Mouse (Mus musculus) gonadal fat pad, adult 2 months (tissue): Measurements from ENCODE around the gene Enpp4. TPM values are rescaled to one million over a fixed set of nuclear protein-coding genes. Genes with fewer than 3 reads are reported as not detected.

Source experiments
- DNase-seq: peaks from one replicate; pipeline ENCODE4 v3.0.0-alpha.2; 2012; ENCODE audit warnings: low read depth
- polyA plus RNA-seq: library from polyadenylated mRNA; depleted of rRNA; stranded (reverse); fragments of >200 nt; gene quantifications from 2 replicates; pipeline ENCODE4 v1.2.3, GENCODE M21; 2012; rRNA removed

Enpp4 gene
- polyA plus RNA-seq, 1 experiment = 14.7 TPM

GRCm38 (mm10) chr17:44091512-44091911 lies 14.1 kb downstream of the Enpp4 start:
- no peak for DNase-seq

GRCm38 (mm10) chr17:44090916-44091315 lies 14.7 kb downstream of the Enpp4 start:
- DNase-seq = no peak

- DNase-seq = no peak
These were observed 17.4 kb downstream of the Enpp4 start for GRCm38 (mm10) chr17:44088226-44088625.

- DNase-seq = no peak
These were observed 22.5 kb downstream of the Enpp4 start for GRCm38 (mm10) chr17:44083156-44083555.

GRCm38 (mm10) chr17:44078631-44079350 lies 26.8 kb downstream of the Enpp4 start, which contains the start of gene Enpp5:
TSS of gene Enpp5 (plus strand) at chr17:44078813.
- no peak for DNase-seq

- no peak for DNase-seq
These were observed 27.8 kb downstream of the Enpp4 start for GRCm38 (mm10) chr17:44077843-44078160.

GRCm38 (mm10) chr17:44077146-44077842 lies 28.3 kb downstream of the Enpp4 start:
- no peak for DNase-seq

GRCm38 (mm10) chr17:44076051-44076680 lies 29.4 kb downstream of the Enpp4 start:
- DNase-seq = no peak

GRCm38 (mm10) chr17:44075601-44076000 lies 30.0 kb downstream of the Enpp4 start:
- DNase-seq = no peak

- no peak for DNase-seq
These were observed 33.9 kb downstream of the Enpp4 start for GRCm38 (mm10) chr17:44071680-44072079.

GRCm38 (mm10) chr17:44068876-44069275 lies 36.7 kb downstream of the Enpp4 start:
- no peak for DNase-seq

- DNase-seq = peak; percentile 98
These were observed 44.2 kb downstream of the Enpp4 start for GRCm38 (mm10) chr17:44061289-44061890.

- no peak for DNase-seq
These were observed 44.8 kb downstream of the Enpp4 start for GRCm38 (mm10) chr17:44060781-44061180.

- DNase-seq = no peak
These were observed 47.5 kb downstream of the Enpp4 start for GRCm38 (mm10) chr17:44058145-44058544.

- DNase-seq = no peak
These were observed 48.5 kb downstream of the Enpp4 start for GRCm38 (mm10) chr17:44057123-44057522.

GRCm38 (mm10) chr17:44053427-44053826 lies 52.2 kb downstream of the Enpp4 start:
- DNase-seq = no peak

Other genes with a start within 250 kb of the Enpp4 start
- gene Enpp5, start 27.0 kb downstream of the Enpp4 start, polyA plus RNA-seq = 269 and 361 TPM in 2 replicates
- 4.2 and 4.9 TPM in 2 replicates for gene Clic5, start 82.8 kb upstream of the Enpp4 start, polyA plus RNA-seq